Mouse (Mus musculus) midbrain, embryonic 11.5 days (tissue): ENCODE results near the gene Ssmem1. TPM values are rescaled to one million over a fixed set of nuclear protein-coding genes. Genes with fewer than 3 reads are reported as not detected.

Experiments used
- ATAC-seq: fragments of 200-750 bp; cut with Nextera tagmentation; 2 replicates; pipeline ENCODE4 v1.8.0; 2017; ENCODE audit warnings: moderate TSS enrichment, moderate library complexity; ENCODE audit not compliant: low FRiP score
- DNase-seq: peaks from one replicate; pipeline ENCODE4 v3.0.0; 2015; ENCODE audit warnings: low spot score; ENCODE audit errors: missing footprints
- H3K27ac ChIP-seq: fragments of 300-500 bp; sonication (generic); 2 replicates; pipeline ENCODE4 v1.5.1; 2014; ENCODE audit warnings: low read depth, low read length
- H3K27me3 ChIP-seq: fragments of 300-500 bp; sonication (generic); 2 replicates; pipeline ENCODE4 v1.6.1; 2014; ENCODE audit warnings: mild to moderate bottlenecking, low read length, moderate library complexity, mixed read lengths; ENCODE audit not compliant: control insufficient read depth, insufficient read depth
- H3K36me3 ChIP-seq: fragments of 300-500 bp; sonication (generic); 2 replicates; pipeline ENCODE4 v1.6.1; 2014; ENCODE audit warnings: mild to moderate bottlenecking, low read length, moderate library complexity, mixed read lengths; ENCODE audit not compliant: control insufficient read depth, insufficient read depth
- H3K4me1 ChIP-seq: fragments of 300-500 bp; sonication (generic); 2 replicates; pipeline ENCODE4 v1.6.1; 2014; ENCODE audit warnings: low read length; ENCODE audit not compliant: control insufficient read depth, insufficient read depth
- H3K4me2 ChIP-seq: fragments of 300-500 bp; sonication (generic); 2 replicates; pipeline ENCODE4 v1.6.1; 2014; ENCODE audit warnings: mild to moderate bottlenecking, moderate library complexity
- H3K4me3 ChIP-seq: fragments of 300-500 bp; sonication (generic); 2 replicates; pipeline ENCODE4 v1.5.1; 2014; ENCODE audit warnings: low read depth, low read length
- H3K9ac ChIP-seq: fragments of 300-500 bp; sonication (generic); 2 replicates; pipeline ENCODE4 v1.6.1; 2014; ENCODE audit warnings: low read length
- H3K9me3 ChIP-seq: fragments of 300-500 bp; sonication (generic); 2 replicates; pipeline ENCODE4 v1.6.1; 2016; ENCODE audit warnings: low read length; ENCODE audit not compliant: control insufficient read depth
- WGBS: fragments of 180-500 bp; shearing (Covaris S2); extraction: QIAGEN DNeasy Blood & Tissue Kit; methylation state at CpG from one replicate; pipeline ENCODE4 v1.1.7; 2014; 5-methylcytosine and 5-hydroxymethylcytosine counted together
- polyA plus RNA-seq: library from polyadenylated mRNA; unstranded; fragments of >200 nt; fragmentation: Nextera tagmentation; extraction: Ambion mirVana; gene quantifications from 2 replicates; pipeline ENCODE4 v1.2.1, GENCODE M21; 2014

Ssmem1 gene
- polyA plus RNA-seq, 1 experiment from 2014 or later, result 0.49 TPM

DNA sequence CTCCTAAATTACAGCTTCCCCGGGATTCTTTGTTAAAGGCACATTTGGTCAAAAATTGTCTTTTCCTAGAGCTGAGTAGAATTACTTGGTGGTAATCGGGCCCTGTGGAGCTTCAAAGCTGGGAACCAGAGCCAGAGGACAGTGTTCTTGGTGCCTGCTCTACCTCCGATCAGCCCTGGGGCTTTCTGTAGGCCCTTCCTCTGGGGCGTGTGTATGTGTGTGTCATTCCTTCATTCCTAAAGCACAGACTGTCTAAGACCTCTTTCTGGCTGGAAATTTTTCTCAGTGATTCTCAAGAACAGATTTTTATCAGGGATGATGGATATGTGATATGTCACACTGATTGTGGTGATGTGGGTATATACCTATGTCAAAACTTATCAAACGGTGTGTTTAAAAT, 29.2 kb downstream of the Ssmem1 start:
- 0 out of 2 replicates have a peak, but pooled peaks cover 2% of the 10 kb centered on the region for H3K4me1 ChIP-seq
- no peak overlapping the region for H3K9ac ChIP-seq
- no peaks in the 10 kb centered on the region for H3K9me3 ChIP-seq
- H3K27me3 ChIP-seq, result no peaks in the 10 kb centered on the region
- ATAC-seq (no peak), DNase-seq (peak; percentile 26)
- H3K4me3 ChIP-seq, result no peak overlapping the region
- H3K4me2 ChIP-seq, result no peak overlapping the region
- no peak overlapping the region for H3K27ac ChIP-seq
- 83% methylated on average over 5 of the region's 5 CpGs for WGBS
- H3K36me3 ChIP-seq, result no peaks in the 10 kb centered on the region

DNA sequence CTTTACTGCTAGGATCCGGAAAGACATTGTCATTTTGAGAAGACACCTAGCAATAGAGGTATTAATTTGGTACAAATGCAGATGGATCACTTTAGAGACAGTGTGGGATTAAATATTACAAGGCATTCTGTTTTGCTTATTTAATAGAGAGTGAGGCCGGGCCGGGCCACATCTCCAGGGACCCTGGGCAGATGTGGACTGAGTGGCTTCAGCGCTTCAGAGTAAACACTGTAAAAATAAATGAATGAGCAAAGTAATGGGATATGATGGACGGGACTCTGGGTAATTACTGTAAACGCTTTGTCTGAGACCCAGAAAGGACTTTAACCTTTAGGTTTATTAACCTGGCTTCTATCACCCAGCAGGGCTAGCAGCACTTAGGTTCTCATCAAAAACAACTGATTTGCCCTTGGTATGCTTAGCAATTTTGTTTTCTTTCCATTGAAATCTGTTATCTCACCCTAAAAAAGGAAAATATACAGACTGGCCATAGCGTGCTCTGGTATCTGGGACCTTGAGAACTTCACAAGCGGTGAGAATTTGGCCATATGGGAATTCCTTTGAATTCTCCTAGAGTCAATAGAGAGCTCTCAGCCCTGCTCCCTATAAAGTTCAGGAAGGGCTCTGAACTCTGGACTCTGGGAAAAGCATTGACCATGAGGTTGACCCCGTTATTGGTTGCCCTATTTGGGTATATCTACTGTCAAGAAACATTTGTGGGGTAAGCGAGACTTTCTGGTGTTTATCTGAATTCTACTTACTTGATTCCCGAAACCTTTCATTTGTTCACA, 31.6 kb downstream of the Ssmem1 start, which contains the start of gene Cpa2:
Gene Cpa2 (plus strand): TSS at position 574 of the 791 bp plus-strand sequence.
- H3K27ac ChIP-seq, result no peak within 1 kb of the TSS
- WGBS, result 79% methylated on average over 11 of the region's 11 CpGs
- peak; percentile 82 for DNase-seq

DNA sequence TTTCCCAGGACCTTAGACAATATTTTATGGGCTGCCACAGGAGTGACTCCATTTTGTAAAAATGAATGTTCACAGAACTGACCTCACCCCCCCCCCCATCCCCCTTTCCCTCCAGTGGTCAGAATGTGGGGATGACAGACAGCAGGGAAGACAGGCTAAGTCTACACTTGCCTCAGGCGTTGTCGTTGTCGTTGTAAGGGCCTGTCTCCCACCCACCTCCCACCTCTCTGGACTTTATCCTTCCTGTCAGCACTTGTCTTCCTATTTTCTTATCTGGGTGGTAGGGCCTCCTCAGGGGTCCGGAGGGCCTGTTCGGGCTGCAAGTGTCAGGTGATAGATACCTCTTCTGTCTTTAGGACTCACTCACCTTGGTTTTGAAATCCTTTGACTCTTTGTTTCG, 32.6 kb downstream of the Ssmem1 start:
- Histone ChIP-seq H3K4me3 (no peak overlapping the region), H3K9me3 (no peaks in the 10 kb centered on the region), H3K4me1 (peaks cover 21% of the 10 kb centered on the region), H3K36me3 (no peaks in the 10 kb centered on the region), H3K9ac (no peak overlapping the region), H3K27ac (no peak overlapping the region), H3K27me3 (no peaks in the 10 kb centered on the region), H3K4me2 (no peak overlapping the region)
- ATAC-seq, result no peak
- 78% methylated on average over 6 of the region's 6 CpGs for WGBS
- no peak for DNase-seq

More for the DNA sequence above, 31.6 kb downstream of the Ssmem1 start, which contains the start of gene Cpa2:
- H3K4me3 ChIP-seq, result no peak within 1 kb of the TSS
- no peaks in the 10 kb centered on the region for H3K36me3 ChIP-seq
- no peak within 1 kb of the TSS for H3K9ac ChIP-seq
- no peaks in the 10 kb centered on the region for H3K9me3 ChIP-seq
- no peaks in the 10 kb centered on the region for H3K27me3 ChIP-seq
- peaks cover 11% of the 10 kb centered on the region for H3K4me1 ChIP-seq
- no peak within 1 kb of the TSS for H3K4me2 ChIP-seq
- no peak for ATAC-seq

DNA sequence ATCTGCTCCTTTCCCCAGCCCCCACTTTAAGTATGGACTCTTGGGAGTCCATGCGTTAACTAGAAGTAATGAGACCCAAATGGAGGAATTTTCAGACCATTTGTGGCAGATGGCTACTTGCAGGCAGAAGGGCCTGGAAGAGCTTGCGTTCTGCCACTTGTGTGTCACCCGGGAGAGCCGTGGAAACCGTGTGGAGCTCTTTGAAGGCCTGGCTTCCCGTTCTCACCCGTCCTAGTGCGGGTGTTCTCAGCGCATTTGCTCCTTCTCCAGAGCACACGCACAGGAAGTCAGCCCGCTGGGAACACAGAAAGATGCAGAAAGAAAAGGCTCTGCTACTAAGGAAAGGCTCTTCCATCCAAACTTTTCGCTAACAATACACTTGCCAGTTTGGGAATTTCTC, 33.4 kb downstream of the Ssmem1 start:
- Histone ChIP-seq H3K27me3 (no peaks in the 10 kb centered on the region), H3K9me3 (no peaks in the 10 kb centered on the region), H3K4me1 (peaks cover 28% of the 10 kb centered on the region), H3K4me2 (no peak overlapping the region), H3K27ac (no peak overlapping the region), H3K9ac (no peak overlapping the region), H3K4me3 (no peak overlapping the region), H3K36me3 (no peaks in the 10 kb centered on the region)
- 60% methylated on average over 12 of the region's 12 CpGs for WGBS
- no peak for ATAC-seq
- peak; percentile 85 for DNase-seq

DNA sequence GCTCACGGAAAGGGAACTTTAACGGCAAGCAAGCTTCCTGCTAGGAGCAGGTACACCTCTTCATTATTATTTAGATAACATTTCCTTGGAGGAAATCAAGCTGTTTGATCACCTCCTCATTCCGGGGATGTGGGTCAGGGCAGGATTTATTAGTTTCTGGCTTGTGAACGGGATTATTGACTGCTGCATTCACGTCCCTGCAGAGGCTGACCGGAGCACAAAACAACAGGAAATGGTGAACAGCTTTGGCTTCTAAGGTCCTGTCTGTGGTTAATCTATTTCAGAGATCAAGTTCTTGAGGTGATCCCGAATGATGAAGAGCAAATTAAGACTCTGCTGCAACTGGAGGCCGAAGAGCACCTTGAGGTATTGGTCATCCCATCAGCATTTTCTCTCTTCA, 34.2 kb downstream of the Ssmem1 start:
- no peak overlapping the region for H3K4me2 ChIP-seq
- H3K27me3 ChIP-seq, result no peaks in the 10 kb centered on the region
- WGBS, result 31% methylated on average over 8 of the region's 8 CpGs
- ATAC-seq (no peak), DNase-seq (peak; percentile 91)
- peaks cover 36% of the 10 kb centered on the region for H3K4me1 ChIP-seq
- H3K9me3 ChIP-seq, result no peaks in the 10 kb centered on the region
- no peaks in the 10 kb centered on the region for H3K36me3 ChIP-seq
- H3K27ac ChIP-seq, result no peak overlapping the region
- no peak overlapping the region for H3K4me3 ChIP-seq
- no peak overlapping the region for H3K9ac ChIP-seq

DNA sequence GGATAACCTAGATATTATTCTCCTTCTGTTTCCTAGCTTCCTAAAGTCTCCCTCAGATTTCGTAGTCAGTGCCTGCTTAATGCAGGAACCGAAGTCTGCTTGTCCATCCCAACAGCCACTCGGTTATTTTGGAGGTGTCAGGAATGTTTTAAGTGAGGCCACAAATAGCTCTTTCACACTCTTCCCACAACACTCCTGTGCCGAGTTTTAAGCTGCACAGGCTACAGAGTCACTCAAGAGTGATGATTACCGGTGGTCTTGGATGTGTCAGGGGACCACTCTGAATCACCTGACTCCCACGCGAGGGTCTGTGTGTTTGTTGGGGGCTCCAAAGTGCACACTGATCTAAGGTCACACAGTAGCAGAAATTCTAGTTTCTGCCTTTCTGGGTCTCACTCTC, 36.0 kb downstream of the Ssmem1 start:
- H3K27me3 ChIP-seq, result no peaks in the 10 kb centered on the region
- no peak for ATAC-seq
- H3K4me2 ChIP-seq, result no peak overlapping the region
- peaks cover 46% of the 10 kb centered on the region for H3K4me1 ChIP-seq
- H3K27ac ChIP-seq, result no peak overlapping the region
- no peaks in the 10 kb centered on the region for H3K9me3 ChIP-seq
- 86% methylated on average over 7 of the region's 7 CpGs for WGBS
- no peaks in the 10 kb centered on the region for H3K36me3 ChIP-seq
- H3K9ac ChIP-seq, result no peak overlapping the region
- H3K4me3 ChIP-seq, result no peak overlapping the region
- DNase-seq, result peak; percentile 72

DNA sequence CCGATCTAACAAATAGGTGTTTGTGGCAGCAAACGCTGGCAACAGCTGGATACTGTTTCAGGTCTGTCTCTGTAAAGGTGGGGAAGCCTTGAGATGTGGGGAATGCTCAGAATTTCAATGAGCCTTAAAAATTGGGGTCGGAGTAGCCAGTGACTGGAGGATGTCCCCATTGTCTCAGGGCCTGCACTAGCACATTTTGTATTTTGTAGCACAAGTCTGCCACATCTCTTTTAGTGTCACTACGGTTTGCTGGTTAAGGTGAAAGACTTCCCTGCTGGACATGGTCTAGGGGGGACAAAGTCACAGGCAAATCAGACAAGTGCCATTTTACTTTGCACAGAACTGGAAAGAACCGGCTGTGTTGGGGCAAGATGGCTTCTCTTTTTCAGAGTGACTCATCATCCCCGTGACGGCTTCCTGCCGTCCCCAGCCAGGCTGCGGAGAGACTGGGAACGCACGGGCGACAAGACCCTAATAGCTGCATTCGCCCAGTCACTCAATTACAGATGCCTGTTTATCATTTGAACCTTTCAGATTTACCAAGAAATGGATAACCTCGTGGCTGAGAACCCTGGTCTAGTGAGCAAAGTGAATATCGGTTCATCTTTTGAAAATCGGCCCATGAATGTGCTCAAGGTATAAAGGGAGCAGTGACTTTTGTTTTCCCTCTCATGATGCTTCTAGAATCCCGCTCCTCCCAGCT, 37.1 kb downstream of the Ssmem1 start:
- H3K9ac ChIP-seq, result peak overlapping the region; percentile 64
- ATAC-seq (peak; percentile 51; the same call in 1 of the 2 replicates), DNase-seq (peak; percentile 97)
- H3K4me3 ChIP-seq, result peak overlapping the region; percentile 9; the same call in 1 of the 2 replicates
- peak overlapping the region; percentile 93 for H3K27ac ChIP-seq
- no peaks in the 10 kb centered on the region for H3K9me3 ChIP-seq
- no peaks in the 10 kb centered on the region for H3K36me3 ChIP-seq
- peak overlapping the region; percentile 44 for H3K4me2 ChIP-seq
- H3K27me3 ChIP-seq, result no peaks in the 10 kb centered on the region
- 9% methylated on average over 17 of the region's 17 CpGs for WGBS
- H3K4me1 ChIP-seq, result peaks cover 50% of the 10 kb centered on the region

DNA sequence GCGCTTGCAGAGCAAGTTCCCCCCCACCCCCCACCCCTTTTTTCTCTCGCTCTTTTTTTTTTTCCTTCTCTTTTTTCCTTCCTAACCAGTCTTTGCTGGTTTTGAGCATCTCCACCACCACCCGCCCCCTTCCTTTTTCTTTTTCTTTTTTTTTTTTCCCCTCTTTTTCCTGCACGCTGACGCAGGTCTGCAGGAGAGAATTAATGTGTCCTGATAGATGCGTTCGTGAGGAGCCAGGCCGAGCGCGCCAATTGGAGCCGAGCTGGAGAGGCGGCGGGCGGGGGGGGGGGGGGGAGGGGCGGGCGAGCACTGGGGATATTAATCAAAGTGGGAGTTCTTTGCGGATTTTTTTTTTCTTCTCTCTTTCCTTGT, 37.6 kb downstream of the Ssmem1 start:
- Histone ChIP-seq H3K36me3 (no peaks in the 10 kb centered on the region), H3K4me2 (peak overlapping the region; percentile 44), H3K9ac (peak overlapping the region; percentile 64; the same call in 1 of the 2 replicates), H3K27ac (peak overlapping the region; percentile 93), H3K27me3 (no peaks in the 10 kb centered on the region), H3K9me3 (no peaks in the 10 kb centered on the region), H3K4me3 (peak overlapping the region; percentile 9; the same call in 1 of the 2 replicates), H3K4me1 (peaks cover 54% of the 10 kb centered on the region)
- no peak for DNase-seq
- no peak for ATAC-seq
- 0% methylated on average over 8 of the region's 17 CpGs for WGBS
